Comparison of ENCODE assay signal across 8 mouse cellular contexts in the genomic region with DNA sequence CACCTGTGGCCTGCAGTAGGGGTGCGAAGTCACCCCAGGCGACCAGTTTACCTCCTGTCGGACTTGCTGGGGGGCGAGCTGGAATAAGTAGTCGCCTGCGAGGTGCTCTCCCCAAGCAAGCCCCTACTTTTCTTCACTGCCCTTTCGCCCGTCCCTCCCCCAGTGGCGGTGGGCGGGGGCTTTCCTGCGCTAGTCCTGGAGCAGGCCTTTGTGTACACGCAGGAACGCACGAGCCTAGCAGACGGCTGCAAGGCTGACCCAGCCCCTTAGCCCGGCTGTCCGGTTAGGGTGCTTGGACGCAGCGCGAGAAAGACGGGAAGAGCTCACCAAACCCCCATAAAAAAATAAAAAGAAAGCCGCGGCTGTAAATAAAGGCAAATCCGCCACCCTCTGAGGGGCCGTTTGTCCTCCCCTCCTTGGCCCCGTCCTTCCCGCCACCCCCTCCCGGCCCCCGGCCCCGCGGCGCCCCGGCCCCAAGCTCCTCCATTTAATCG. TPM values are rescaled to one million over a fixed set of nuclear protein-coding genes. Genes with fewer than 3 reads are reported as not detected.
DNase-seq lines count a peak whose midpoint lies in the region; ATAC-seq and TF ChIP-seq lines count a peak whose summit lies in the region.

No protein-coding gene starts in this region.

- peak overlapping the region; percentile 79 for H3K9ac ChIP-seq in ES-E14 (ENCODE audit: insufficient read depth, low read depth, low read length, poor library complexity, severe bottlenecking)
- H3K9ac ChIP-seq in hindbrain, embryonic 11.5 days (ENCODE audit: low read depth, low read length): peak overlapping the region; percentile 93

- in situ Hi-C loops in ES-E14 (cut with MboI; ENCODE audit: low sequenced_read_pairs in 2 of 2, unreplicated experiment in 2 of 2): no loop called here

- H3K4me2 ChIP-seq in hindbrain, embryonic 11.5 days (replicated peaks; ENCODE audit: low read depth, low read length): peak overlapping the region; percentile 61

- WGBS in hindbrain, embryonic 11.5 days: 0% methylated on average over 32 of the region's 34 CpGs

- DNase-seq in ES-E14 (ENCODE audit: low read depth, low spot score): peak; percentile 57
- DNase-seq in cerebellum, adult 8-10 months: peak; percentile 78
- DNase-seq in frontal cortex, postnatal 10 days (ENCODE audit: low spot score in 2 of 2): peak; percentile 78 to 82
- peak; percentile 86 for DNase-seq in hindbrain, embryonic 11.5 days (ENCODE audit: low spot score)
- peak; percentile 67 to 75 for DNase-seq in layer of hippocampus, postnatal 36 days
- DNase-seq in lung, postnatal 14 days: peak; percentile 85
- DNase-seq in retina, embryonic 14.5 days (ENCODE audit: low spot score): peak; percentile 68
- peak; percentile 60 for DNase-seq in thymus, postnatal 25 days

- peak overlapping the region; percentile 73 for H3K27ac ChIP-seq in ES-E14 (ENCODE audit: insufficient read depth, low read depth, low read length, poor library complexity, severe bottlenecking)
- peak overlapping the region; percentile 99 for H3K27ac ChIP-seq in hindbrain, embryonic 11.5 days (ENCODE audit: low read depth, low read length)

- peak; percentile 77 for ATAC-seq in hindbrain, embryonic 11.5 days (ENCODE audit: low FRiP score)

- no peaks in the 10 kb centered on the region for H3K27me3 ChIP-seq in hindbrain, embryonic 11.5 days (ENCODE audit: control insufficient read depth, insufficient read depth, low read length)

- H3K9me3 ChIP-seq in ES-E14 (ENCODE audit: control insufficient read depth, insufficient read depth, low read depth, low read length): no peaks in the 10 kb centered on the region
- H3K9me3 ChIP-seq in hindbrain, embryonic 11.5 days (ENCODE audit: control insufficient read depth, low read length): no peaks in the 10 kb centered on the region

- peaks cover 7% of the 10 kb centered on the region in 2 experiments for H3K4me1 ChIP-seq in ES-E14 (ENCODE audit: control insufficient read depth in 2 of 2, insufficient read depth in 2 of 2, low read length in 2 of 2, poor library complexity in 1 of 2)
- peaks cover 8% of the 10 kb centered on the region; the same call in 1 of the 2 replicates for H3K4me1 ChIP-seq in hindbrain, embryonic 11.5 days (replicated peaks; ENCODE audit: control insufficient read depth, insufficient read depth, low read length)

- peak overlapping the region; percentile 44 to 61 for H3K4me3 ChIP-seq in ES-E14 (ENCODE audit: insufficient read depth in 1 of 2, low read depth in 1 of 2, low read length in 2 of 2, poor library complexity in 1 of 2, severe bottlenecking in 1 of 2)
- H3K4me3 ChIP-seq in hindbrain, embryonic 11.5 days (ENCODE audit: low read depth, low read length): peak overlapping the region; percentile 42

- H3K36me3 ChIP-seq in ES-E14 (ENCODE audit: control insufficient read depth, insufficient read depth, low read length, poor library complexity, severe bottlenecking): peaks cover 22% of the 10 kb centered on the region
- peaks cover 2% of the 10 kb centered on the region; the same call in 1 of the 2 replicates for H3K36me3 ChIP-seq in hindbrain, embryonic 11.5 days (ENCODE audit: control insufficient read depth, insufficient read depth, low read length)

TF ChIP-seq in ES-E14, 5 proteins besides CTCF, POLR2A, EP300 and RAD21:
- no peak for TF ChIP-seq CHD2 (IDR thresholded peaks at IDR 0.05; ENCODE audit: low read depth, low read length)
- no peak for TF ChIP-seq ZNF384 (IDR thresholded peaks at IDR 0.05; ENCODE audit: low read depth, low read length)
- TF ChIP-seq HCFC1 (IDR thresholded peaks at IDR 0.05; ENCODE audit: borderline replicate concordance, insufficient read depth, low read length): no peak; the same call in 1 of the 2 replicates
- TF ChIP-seq ZC3H11A (IDR thresholded peaks at IDR 0.05; ENCODE audit: borderline replicate concordance, low read depth, low read length): no peak
- no peak for TF ChIP-seq MAFK (IDR thresholded peaks at IDR 0.05; ENCODE audit: insufficient read depth, low read depth, low read length)

RNA-seq across cellular contexts. Expression of a gene that starts 0.4 kb away (rescaled TPM):
- total RNA-seq in ES-E14 (2012; rRNA removed): 448 and 519 TPM in 2 replicates
- 57.6 and 66.0 TPM in 2 replicates for polyA plus RNA-seq in hindbrain, embryonic 11.5 days (2014; fragmentation: Nextera tagmentation; extraction: Ambion mirVana)
- total RNA-seq in layer of hippocampus, postnatal 36 days (2021): 10 to 100 TPM; 10.6 to 17.2 TPM

RNA-seq across cellular contexts. Expression of a gene that starts 46.5 kb away (rescaled TPM):
- 9.0 and 12.4 TPM in 2 replicates for total RNA-seq in ES-E14 (2012; rRNA removed)
- 14.7 and 15.5 TPM in 2 replicates for polyA plus RNA-seq in hindbrain, embryonic 11.5 days (2014; fragmentation: Nextera tagmentation; extraction: Ambion mirVana)
- 10 to 100 TPM; 40.4 to 45.0 TPM for total RNA-seq in layer of hippocampus, postnatal 36 days (2021)

RNA-seq across cellular contexts. Expression of a gene that starts 46.9 kb away (rescaled TPM):
- total RNA-seq in ES-E14 (2012; rRNA removed): not detected in 2 replicates
- polyA plus RNA-seq in hindbrain, embryonic 11.5 days (2014; fragmentation: Nextera tagmentation; extraction: Ambion mirVana): 0.93 TPM in 1 of 2 replicates, not detected in the other
- 1 to 10 TPM in 1 of 2 experiments, not detected in 1; 3.1 TPM for total RNA-seq in layer of hippocampus, postnatal 36 days (2021)

RNA-seq across cellular contexts. Expression of a gene that starts 50.2 kb away (rescaled TPM):
- 24.6 and 25.0 TPM in 2 replicates for total RNA-seq in ES-E14 (2012; rRNA removed)
- 26.2 and 30.1 TPM in 2 replicates for polyA plus RNA-seq in hindbrain, embryonic 11.5 days (2014; fragmentation: Nextera tagmentation; extraction: Ambion mirVana)
- total RNA-seq in layer of hippocampus, postnatal 36 days (2021): 10 to 100 TPM; 86.7 to 89.8 TPM

Comparison
In these comparisons a context has a peak if more than half of its experiments do, and no peak if none do; other contexts are left out.
1. Peak in every context shown above with its lines: DNase-seq, ATAC-seq, H3K4me3 ChIP-seq and H3K27ac ChIP-seq.
2. RNA of a gene that starts 0.4 kb away (total RNA-seq): 448 to 519 TPM in ES-E14; 10.6 to 17.2 TPM in layer of hippocampus, postnatal 36 days; every median in the first group is over 10 times any median in the second.